Mouse (Mus musculus) MEL (cell line): ENCODE data around the gene Eid1. TPM values are rescaled to one million over a fixed set of nuclear protein-coding genes. Genes with fewer than 3 reads are reported as not detected.

Experiments
- DNase-seq: peaks from one replicate; pipeline ENCODE4 v3.0.0; 2011; ENCODE audit warnings: low read depth, low spot score
- H3K27ac ChIP-seq: 2 replicates; pipeline ENCODE4 v1.5.1; 2012; ENCODE audit warnings: low read depth, mild to moderate bottlenecking, control low read depth, low read length, moderate library complexity; ENCODE audit not compliant: control insufficient read depth
- H3K27me3 ChIP-seq, 2 experiments: fragments of 150-350 bp in 1 of 2; sonication (generic) in 1 of 2; 2 replicates each; pipeline ENCODE4 v1.6.1; 2012; ENCODE audit warnings: low read length in 2 of 2, mild to moderate bottlenecking in 2 of 2, improper control_type of control experiment in 1 of 2, moderate library complexity in 1 of 2; ENCODE audit not compliant: insufficient read depth in 2 of 2, control insufficient read depth in 1 of 2
- H3K36me3 ChIP-seq, 2 experiments: 2 replicates each; pipeline ENCODE4 v1.6.1; 2012 to 2014; ENCODE audit warnings: low read length in 2 of 2, improper control_type of control experiment in 1 of 2, inconsistent platforms in 1 of 2, mild to moderate bottlenecking in 1 of 2; ENCODE audit not compliant: insufficient read depth in 2 of 2, control insufficient read depth in 1 of 2
- H3K4me1 ChIP-seq, 2 experiments: fragments of 150-350 bp in 1 of 2; sonication (generic) in 1 of 2; 2 replicates each; pipeline ENCODE4 v1.6.1; 2012; ENCODE audit warnings: low read length in 2 of 2, improper control_type of control experiment in 1 of 2, mild to moderate bottlenecking in 1 of 2; ENCODE audit not compliant: insufficient read depth in 2 of 2, control insufficient read depth in 1 of 2
- H3K4me3 ChIP-seq, 2 experiments: fragments of 150-350 bp in 1 of 2; sonication (generic) in 1 of 2; 2 replicates each; pipeline ENCODE4 v1.5.1; 2012; ENCODE audit warnings: low read depth in 2 of 2, low read length in 2 of 2, mild to moderate bottlenecking in 2 of 2, moderate library complexity in 2 of 2, control low read depth in 1 of 2, improper control_type of control experiment in 1 of 2; ENCODE audit not compliant: control insufficient read depth in 1 of 2, insufficient read depth in 1 of 2
- H3K79me2 ChIP-seq: 2 replicates; pipeline ENCODE4 v1.6.1; 2012; ENCODE audit warnings: mild to moderate bottlenecking, low read length, moderate library complexity; ENCODE audit not compliant: control insufficient read depth, poor library complexity, insufficient read depth
- H3K9ac ChIP-seq: 2 replicates; pipeline ENCODE4 v1.6.1; 2012; ENCODE audit warnings: low read depth, mild to moderate bottlenecking, control low read depth, low read length, moderate library complexity; ENCODE audit not compliant: control insufficient read depth, poor library complexity, severe bottlenecking
- H3K9me3 ChIP-seq: fragments of 150-350 bp; sonication (generic); replicated peaks from 2 replicates; pipeline ENCODE4 v1.6.1; 2012; ENCODE audit warnings: mild to moderate bottlenecking, low read length, improper control_type of control experiment, moderate library complexity; ENCODE audit not compliant: insufficient read depth
- CHD2 ChIP-seq: IDR thresholded peaks from 2 replicates; pipeline ENCODE4 v1.6.1; 2011; ENCODE audit warnings: low read length, improper control_type of control experiment
- E2F4 ChIP-seq: IDR thresholded peaks from 2 replicates; pipeline ENCODE4 v1.6.1; 2011; ENCODE audit warnings: low read depth, low read length, improper control_type of control experiment, borderline replicate concordance
- ELF1 ChIP-seq: IDR thresholded peaks from 2 replicates; pipeline ENCODE4 v1.6.1; 2014; ENCODE audit warnings: low read depth, mild to moderate bottlenecking, inconsistent platforms, low read length, improper control_type of control experiment, moderate library complexity
- ETS1 ChIP-seq: IDR thresholded peaks from 2 replicates; pipeline ENCODE4 v1.6.1; 2012; ENCODE audit warnings: low read depth, mild to moderate bottlenecking, inconsistent platforms, low read length, improper control_type of control experiment, moderate library complexity
- GABPA ChIP-seq: IDR thresholded peaks from 2 replicates; pipeline ENCODE4 v1.6.1; 2012; ENCODE audit warnings: low read depth, mild to moderate bottlenecking, inconsistent platforms, low read length, improper control_type of control experiment, moderate library complexity
- HCFC1 ChIP-seq: IDR thresholded peaks from 2 replicates; pipeline ENCODE4 v1.6.1; 2012; ENCODE audit warnings: low read depth, mild to moderate bottlenecking, inconsistent platforms, low read length, improper control_type of control experiment, moderate library complexity
- KAT2A ChIP-seq: conservative IDR thresholded peaks from 2 replicates; pipeline ENCODE4 v1.6.1; 2012; ENCODE audit warnings: low read depth, low read length, improper control_type of control experiment, inconsistent platforms
- MAZ ChIP-seq: IDR thresholded peaks from 2 replicates; pipeline ENCODE4 v1.6.1; 2012; ENCODE audit warnings: low read depth, mild to moderate bottlenecking, inconsistent platforms, low read length, improper control_type of control experiment
- MXI1 ChIP-seq: IDR thresholded peaks from 2 replicates; pipeline ENCODE4 v1.6.1; 2011; ENCODE audit warnings: mild to moderate bottlenecking, low read depth, low read length, improper control_type of control experiment
- MYC ChIP-seq: IDR thresholded peaks from 2 replicates; pipeline ENCODE4 v1.6.1; 2011; ENCODE audit warnings: low read depth, mild to moderate bottlenecking, low read length, improper control_type of control experiment, moderate library complexity
- NELFE ChIP-seq: IDR thresholded peaks from 2 replicates; pipeline ENCODE4 v1.6.1; 2011; ENCODE audit warnings: low read depth, low read length, improper control_type of control experiment
- POLR2A ChIP-seq, 2 experiments: IDR thresholded peaks; 2 replicates each; pipeline ENCODE4 v1.6.1; 2011 to 2012; ENCODE audit warnings: low read length in 2 of 2, mild to moderate bottlenecking in 2 of 2, control low read depth in 1 of 2, improper control_type of control experiment in 1 of 2, low read depth in 1 of 2, moderate library complexity in 1 of 2; ENCODE audit not compliant: control insufficient read depth in 1 of 2, insufficient read depth in 1 of 2, poor library complexity in 1 of 2
- SIN3A ChIP-seq: IDR thresholded peaks from 2 replicates; pipeline ENCODE4 v1.6.1; 2012; ENCODE audit warnings: low read length, improper control_type of control experiment, inconsistent platforms
- TAL1 ChIP-seq: IDR thresholded peaks from 2 replicates; pipeline ENCODE4 v1.6.1; 2012; ENCODE audit warnings: mild to moderate bottlenecking, inconsistent platforms, low read length, moderate library complexity, mixed read lengths
- TCF12 ChIP-seq: IDR thresholded peaks from 2 replicates; pipeline ENCODE4 v1.6.1; 2014; ENCODE audit warnings: low read depth, mild to moderate bottlenecking, inconsistent platforms, low read length, improper control_type of control experiment, moderate library complexity
- ZMIZ1 ChIP-seq: IDR thresholded peaks from 2 replicates; pipeline ENCODE4 v1.6.1; 2012; ENCODE audit warnings: low read depth, mild to moderate bottlenecking, inconsistent platforms, low read length, improper control_type of control experiment, moderate library complexity
- ZNF384 ChIP-seq: IDR thresholded peaks from 2 replicates; pipeline ENCODE4 v1.6.1; 2012; ENCODE audit warnings: low read depth, mild to moderate bottlenecking, inconsistent platforms, low read length, improper control_type of control experiment
- polyA plus RNA-seq, 2 experiments: library from polyadenylated mRNA; stranded (reverse) in 1 of 2; unstranded in 1 of 2; fragments of >175 nt in 1 of 2; fragments of >200 nt in 1 of 2; gene quantifications; 2 replicates each; pipeline versions ENCODE4 v1.2.1 to v1.2.4; 2012; ENCODE audit warnings: low replicate concordance in 2 of 2, low read depth in 1 of 2; ENCODE audit not compliant: insufficient read length in 2 of 2, insufficient read depth in 1 of 2, missing spikeins in 1 of 2
- total RNA-seq: library from RNA; depleted of rRNA; stranded (reverse); fragments of 300-350 nt; gene quantifications from 2 replicates; pipeline ENCODE4 v1.2.3, GENCODE M21; 2012

The Eid1 gene
- total and polyA plus RNA-seq, 3 experiments, result 16.4 to 33.9 TPM; not detected in 1

DNA sequence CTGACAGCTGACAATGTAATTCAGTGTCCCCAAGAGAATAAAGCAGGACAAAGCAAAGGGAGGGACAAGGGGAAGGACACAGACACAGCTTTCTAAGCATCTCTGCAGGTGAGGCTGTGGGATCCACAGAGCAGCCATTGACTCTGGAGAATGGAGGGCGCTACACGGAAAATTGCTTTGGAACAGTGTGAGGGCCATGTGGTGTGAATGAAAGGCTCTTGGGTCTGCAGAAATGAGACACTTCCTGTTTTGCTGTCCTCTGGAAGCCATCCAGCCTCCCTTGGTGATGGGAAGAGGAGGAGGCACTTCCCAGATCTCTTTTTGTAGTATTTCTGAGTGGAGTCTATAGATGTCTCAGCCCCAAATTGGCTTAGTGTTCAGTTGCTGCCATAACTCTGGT is 23.3 kb downstream of the Eid1 start:
- no peak overlapping the region for H3K9ac ChIP-seq

DNA sequence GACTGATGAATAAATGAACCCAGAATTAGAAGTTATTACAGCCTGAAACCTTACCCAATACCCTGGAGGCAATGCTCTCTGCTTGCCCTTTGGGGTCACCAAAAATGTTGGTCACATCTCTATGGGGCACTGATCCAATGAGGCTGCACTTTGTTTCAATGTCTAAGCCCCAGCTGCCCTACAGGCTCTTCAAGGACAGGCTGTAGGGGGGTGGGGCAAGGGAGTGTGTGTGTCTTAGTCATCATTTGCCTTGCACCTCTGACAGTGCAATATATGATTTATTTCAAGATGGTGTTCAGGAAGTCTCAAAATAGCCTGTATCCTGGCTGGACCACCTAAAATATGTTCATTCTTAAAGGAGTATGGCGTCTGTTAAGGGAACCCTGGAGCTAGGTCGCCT is 28.7 kb downstream of the Eid1 start:
- no peak overlapping the region for H3K4me3 ChIP-seq
- TF ChIP-seq GABPA (no peak), TCF12 (no peak), MYC (no peak)
- TF ChIP-seq, all 39 proteins: peak for 0
- Histone ChIP-seq H3K36me3 (no peaks in the 10 kb centered on the region), H3K79me2 (no peaks in the 10 kb centered on the region), H3K27ac (no peak overlapping the region), H3K9me3 (no peaks in the 10 kb centered on the region), H3K9ac (no peak overlapping the region), H3K4me1 (no peaks in the 10 kb centered on the region), H3K27me3 (peaks cover 0 to 5% of the 10 kb centered on the region in 2 experiments; a peak in 1 of 4 replicates)
- DNase-seq, result no peak

More for the DNA sequence above, 23.3 kb downstream of the Eid1 start:
- TF ChIP-seq E2F4 (no peak), POLR2A (IDR thresholded peaks at IDR 0.05; ENCODE audit: control insufficient read depth in 1 of 2, insufficient read depth in 1 of 2, low read depth in 1 of 2, low read length in 2 of 2, poor library complexity in 1 of 2) (no peak), NELFE (no peak), ZNF384 (no peak), HCFC1 (no peak), ETS1 (no peak), KAT2A (no peak), CHD2 (no peak), TAL1 (no peak), MAZ (no peak)
- Histone ChIP-seq H3K27ac (no peak overlapping the region), H3K4me1 (no peaks in the 10 kb centered on the region), H3K9me3 (no peaks in the 10 kb centered on the region), H3K79me2 (no peaks in the 10 kb centered on the region), H3K27me3 (peaks cover 0 to 2% of the 10 kb centered on the region in 2 experiments; a peak in 3 of 4 replicates), H3K4me3 (no peak overlapping the region), H3K36me3 (no peaks in the 10 kb centered on the region)
- DNase-seq, result no peak

DNA sequence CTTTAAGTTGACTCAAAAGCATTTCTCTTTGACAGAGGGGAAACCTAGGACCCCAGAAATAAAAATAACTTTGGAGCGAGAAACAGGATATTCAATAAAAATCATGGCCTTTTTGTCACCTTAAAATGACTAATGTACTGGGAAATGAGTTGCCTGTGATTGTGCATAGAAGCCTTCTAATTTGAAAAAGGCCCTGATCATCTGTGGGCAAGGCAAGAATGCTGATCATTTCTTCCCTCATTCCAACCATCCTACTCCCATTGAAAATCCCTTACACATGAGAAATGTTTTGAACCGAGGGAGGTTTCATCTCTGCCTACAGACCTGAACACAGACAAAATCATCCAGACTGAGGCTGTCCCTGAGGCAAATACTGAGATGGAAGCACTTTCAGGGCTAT is 30.0 kb downstream of the Eid1 start:
- no peak for DNase-seq
- H3K36me3 ChIP-seq, result no peaks in the 10 kb centered on the region
- no peaks in the 10 kb centered on the region for H3K4me1 ChIP-seq
- TF ChIP-seq MYC (no peak), GABPA (no peak), NELFE (no peak), ZMIZ1 (no peak), MXI1 (no peak), TAL1 (no peak), SIN3A (no peak), ELF1 (no peak)
- H3K9me3 ChIP-seq, result no peaks in the 10 kb centered on the region
- no peak overlapping the region for H3K9ac ChIP-seq
- H3K27me3 ChIP-seq, result peaks cover 0 to 5% of the 10 kb centered on the region in 2 experiments; a peak in 1 of 4 replicates
- no peak overlapping the region for H3K4me3 ChIP-seq
- no peak overlapping the region for H3K27ac ChIP-seq
- H3K79me2 ChIP-seq, result no peaks in the 10 kb centered on the region
